Mouse (Mus musculus) thymus, adult 2 months (tissue): ENCODE measurements around the gene Eed.

Experiments
- CTCF ChIP-seq: fragments of 200-500 bp; IDR thresholded peaks from 2 replicates; pipeline ENCODE4 v1.5.1; 2012; ENCODE audit warnings: mild to moderate bottlenecking, control low read depth, low read length, moderate library complexity, borderline replicate concordance; ENCODE audit not compliant: control insufficient read depth, poor library complexity, insufficient read depth; ENCODE audit errors: extremely low read depth
- POLR2A ChIP-seq: fragments of 200-500 bp; IDR thresholded peaks from 2 replicates; pipeline ENCODE4 v1.6.1; 2012; ENCODE audit warnings: mild to moderate bottlenecking, low read length, control low read depth, moderate library complexity; ENCODE audit not compliant: control insufficient read depth, poor library complexity, insufficient read depth; ENCODE audit errors: extremely low read depth

- TF ChIP-seq CTCF (no peak), POLR2A (no peak)
Observed at GRCm38 (mm10) chr7:89908421-89908820, 72.4 kb downstream of the Eed start.
